Mouse (Mus musculus) liver, postnatal 0 days (tissue): ENCODE data around the gene Leng1.

Experiments used
- CTCF ChIP-seq: sonication (generic); IDR thresholded peaks from 2 replicates; pipeline ENCODE4 v1.5.1; 2016; ENCODE audit warnings: antibody characterized with exemption, low read depth
- EP300 ChIP-seq: IDR thresholded peaks from 2 replicates; pipeline ENCODE4 v1.6.1; 2016; ENCODE audit warnings: antibody characterized with exemption, low read depth, mild to moderate bottlenecking

- TF ChIP-seq CTCF = no peak
- no peak for TF ChIP-seq EP300
Observed at GRCm38 (mm10) chr7:3643843-3644242, 21.8 kb downstream of the Leng1 start.
